Mouse (Mus musculus) forebrain, embryonic 10.5 days (tissue): ENCODE measurements around the gene Raet1e. TPM values are rescaled to one million over a fixed set of nuclear protein-coding genes. Genes with fewer than 3 reads are reported as not detected.
"Not testable (repeated sequence)": the region's sequence is repeated elsewhere in the genome, so short reads cannot be mapped to it uniquely, and the experiment has no call there.

ENCODE experiments used
- DNase-seq: peaks from one replicate; pipeline ENCODE4 v3.0.0-alpha.2; 2017; ENCODE audit warnings: low spot score; ENCODE audit errors: extremely low spot score
- H3K27ac ChIP-seq: fragments of 300-500 bp; sonication (generic); 2 replicates; pipeline ENCODE4 v1.5.1; 2016; ENCODE audit warnings: mild to moderate bottlenecking
- H3K27me3 ChIP-seq: fragments of 300-500 bp; sonication (generic); 2 replicates; pipeline ENCODE4 v1.6.1; 2016; ENCODE audit warnings: mild to moderate bottlenecking; ENCODE audit not compliant: poor library complexity, severe bottlenecking
- H3K36me3 ChIP-seq: fragments of 300-500 bp; sonication (generic); replicated peaks from 2 replicates; pipeline ENCODE4 v1.6.1; 2016; ENCODE audit warnings: mild to moderate bottlenecking, moderate library complexity
- H3K4me1 ChIP-seq: fragments of 300-500 bp; sonication (generic); 2 replicates; pipeline ENCODE4 v1.6.1; 2016
- H3K4me3 ChIP-seq: fragments of 300-500 bp; sonication (generic); 2 replicates; pipeline ENCODE4 v1.5.1; 2016; ENCODE audit warnings: mild to moderate bottlenecking, moderate library complexity
- H3K9me3 ChIP-seq: fragments of 300-500 bp; sonication (generic); 2 replicates; pipeline ENCODE4 v1.6.1; 2016; ENCODE audit warnings: mild to moderate bottlenecking, moderate library complexity
- WGBS: fragments of 180-500 bp; shearing (Covaris S2); methylation state at CpG from one replicate; pipeline ENCODE4 v1.1.7; 2016; 5-methylcytosine and 5-hydroxymethylcytosine counted together
- polyA plus RNA-seq: library from polyadenylated mRNA; unstranded; fragments of >200 nt; fragmentation: Nextera tagmentation; extraction: Ambion mirVana; gene quantifications from 2 replicates; pipeline ENCODE4 v1.2.1, GENCODE M21; 2016

Gene Raet1e
- polyA plus RNA-seq, 1 experiment from 2014 or later = 9.9 TPM

GRCm38 (mm10) chr10:22302344-22303057 is 144.1 kb downstream of the Raet1e start:
- H3K36me3 ChIP-seq = no peaks in the 10 kb centered on the region
- no peak for DNase-seq
- H3K4me1 ChIP-seq = no peaks in the 10 kb centered on the region
- H3K27ac ChIP-seq = no peak overlapping the region
- H3K9me3 ChIP-seq = no peaks in the 10 kb centered on the region
- H3K4me3 ChIP-seq = no peak overlapping the region
- H3K27me3 ChIP-seq = no peaks in the 10 kb centered on the region
- 74% methylated on average over 5 of the region's 5 CpGs for WGBS

- no peak overlapping the region for H3K27ac ChIP-seq
- no peaks in the 10 kb centered on the region for H3K9me3 ChIP-seq
- H3K36me3 ChIP-seq = no peaks in the 10 kb centered on the region
- 87% methylated on average over 6 of the region's 6 CpGs for WGBS
- DNase-seq = no peak
- no peaks in the 10 kb centered on the region for H3K4me1 ChIP-seq
- no peaks in the 10 kb centered on the region for H3K27me3 ChIP-seq
- no peak overlapping the region for H3K4me3 ChIP-seq
Measured at GRCm38 (mm10) chr10:22303736-22304135, 145.4 kb downstream of the Raet1e start.

- Histone ChIP-seq H3K4me3 (no peak overlapping the region), H3K36me3 (no peaks in the 10 kb centered on the region), H3K27ac (no peak overlapping the region), H3K4me1 (no peaks in the 10 kb centered on the region), H3K9me3 (no peaks in the 10 kb centered on the region), H3K27me3 (no peaks in the 10 kb centered on the region)
- DNase-seq = no peak
- 90% methylated on average over 4 of the region's 4 CpGs for WGBS
Measured at GRCm38 (mm10) chr10:22305801-22306200, 147.4 kb downstream of the Raet1e start.

- no peak for DNase-seq
- no peaks in the 10 kb centered on the region for H3K27me3 ChIP-seq
- no peaks in the 10 kb centered on the region for H3K36me3 ChIP-seq
- no peak overlapping the region for H3K4me3 ChIP-seq
- H3K4me1 ChIP-seq = no peaks in the 10 kb centered on the region
- WGBS = 70% methylated on average over 4 of the region's 4 CpGs
- no peak overlapping the region for H3K27ac ChIP-seq
- H3K9me3 ChIP-seq = no peaks in the 10 kb centered on the region
Measured at GRCm38 (mm10) chr10:22306452-22306851, 148.1 kb downstream of the Raet1e start.

GRCm38 (mm10) chr10:22308221-22308620 is 149.9 kb downstream of the Raet1e start:
- 86% methylated on average over 1 of the region's 1 CpGs for WGBS
- no peaks in the 10 kb centered on the region for H3K27me3 ChIP-seq
- H3K27ac ChIP-seq = no peak overlapping the region
- DNase-seq = no peak
- no peaks in the 10 kb centered on the region for H3K4me1 ChIP-seq
- H3K36me3 ChIP-seq = no peaks in the 10 kb centered on the region
- no peaks in the 10 kb centered on the region for H3K9me3 ChIP-seq
- H3K4me3 ChIP-seq = no peak overlapping the region

- Histone ChIP-seq H3K36me3 (no peaks in the 10 kb centered on the region), H3K9me3 (no peaks in the 10 kb centered on the region), H3K4me1 (no peaks in the 10 kb centered on the region), H3K27me3 (no peaks in the 10 kb centered on the region), H3K27ac (no peak overlapping the region), H3K4me3 (no peak overlapping the region)
- DNase-seq = no peak
- WGBS = 94% methylated on average over 2 of the region's 2 CpGs
Measured at GRCm38 (mm10) chr10:22322858-22323257, 164.5 kb downstream of the Raet1e start.

GRCm38 (mm10) chr10:22345721-22346120 is 187.4 kb downstream of the Raet1e start:
- H3K4me3 ChIP-seq, H3K4me1 ChIP-seq, H3K9me3 ChIP-seq, H3K27ac ChIP-seq, DNase-seq, H3K27me3 ChIP-seq, H3K36me3 ChIP-seq: not testable (repeated sequence)
- WGBS = 77% methylated on average over 4 of the region's 4 CpGs

GRCm38 (mm10) chr10:22353548-22354195 is 195.3 kb downstream of the Raet1e start:
- H3K9me3 ChIP-seq, DNase-seq, H3K4me3 ChIP-seq, H3K27me3 ChIP-seq, H3K27ac ChIP-seq, H3K36me3 ChIP-seq, H3K4me1 ChIP-seq: not testable (repeated sequence)
- 89% methylated on average over 6 of the region's 6 CpGs for WGBS

- not testable (repeated sequence) for H3K27me3 ChIP-seq, H3K9me3 ChIP-seq, H3K4me3 ChIP-seq, DNase-seq, H3K27ac ChIP-seq, H3K4me1 ChIP-seq, H3K36me3 ChIP-seq
- 90% methylated on average over 2 of the region's 2 CpGs for WGBS
Measured at GRCm38 (mm10) chr10:22354196-22354574, 195.8 kb downstream of the Raet1e start.

- WGBS = 79% methylated on average over 1 of the region's 1 CpGs
- H3K36me3 ChIP-seq, DNase-seq, H3K4me3 ChIP-seq, H3K9me3 ChIP-seq, H3K27me3 ChIP-seq, H3K4me1 ChIP-seq, H3K27ac ChIP-seq: not testable (repeated sequence)
Measured at GRCm38 (mm10) chr10:22357373-22357772, 199.0 kb downstream of the Raet1e start.

- DNase-seq, H3K27ac ChIP-seq, H3K36me3 ChIP-seq, H3K4me1 ChIP-seq, H3K9me3 ChIP-seq, H3K27me3 ChIP-seq: not testable (repeated sequence)
- peak within 1 kb of the TSS; percentile 40; the same call in 1 of the 2 replicates for H3K4me3 ChIP-seq
- 75% methylated on average over 3 of the region's 3 CpGs for WGBS
Measured at GRCm38 (mm10) chr10:22360252-22360651, 201.9 kb downstream of the Raet1e start, which contains the start of gene Raet1d. Gene Raet1d, plus strand, starts transcription at chr10:22360552.

GRCm38 (mm10) chr10:22360957-22361356 is 202.6 kb downstream of the Raet1e start:
- not testable (repeated sequence) for H3K36me3 ChIP-seq, H3K27me3 ChIP-seq, H3K27ac ChIP-seq, H3K4me1 ChIP-seq, H3K9me3 ChIP-seq, H3K4me3 ChIP-seq, DNase-seq
- WGBS = 65% methylated on average over 2 of the region's 2 CpGs

- H3K36me3 ChIP-seq, H3K27ac ChIP-seq, H3K9me3 ChIP-seq, H3K27me3 ChIP-seq, H3K4me1 ChIP-seq: not testable (repeated sequence)
- H3K4me3 ChIP-seq = peak overlapping the region; percentile 40
- WGBS = under 1% methylated on average over 11 of the region's 15 CpGs
- peak; percentile 21 for DNase-seq
Measured at GRCm38 (mm10) chr10:22361415-22362352, 203.3 kb downstream of the Raet1e start.
